Mouse (Mus musculus): Measurements from ENCODE around the gene Srsf9.
"Not testable (repeated sequence)": the region's sequence is repeated elsewhere in the genome, so short reads cannot be mapped to it uniquely, and the experiment has no call there.

Gene Srsf9

GRCm38 (mm10) chr5:115326875-115327609 is at the start of gene Srsf9:
TSS of gene Srsf9 (plus strand) at chr5:115327177.
- DNase-seq: peak; percentile 92

GRCm38 (mm10) chr5:115278053-115278452 is 48.9 kb upstream of the Srsf9 start:
- DNase-seq: no peak

GRCm38 (mm10) chr5:115278785-115279184 is 48.2 kb upstream of the Srsf9 start:
- DNase-seq: no peak

GRCm38 (mm10) chr5:115279226-115280049 is 47.5 kb upstream of the Srsf9 start, which contains the start of gene Coq5:
TSS of gene Coq5 (plus strand) at chr5:115279666.
- DNase-seq: peak; percentile 70 to 74

- peak in 1 of 2 experiments; percentile 47 for DNase-seq
Measured at GRCm38 (mm10) chr5:115280050-115280687, 46.8 kb upstream of the Srsf9 start.

GRCm38 (mm10) chr5:115284735-115285134 is 42.2 kb upstream of the Srsf9 start:
- no peak for DNase-seq

GRCm38 (mm10) chr5:115294173-115294572 is 32.8 kb upstream of the Srsf9 start:
- no peak for DNase-seq

GRCm38 (mm10) chr5:115296347-115296746 is 30.6 kb upstream of the Srsf9 start:
- DNase-seq: no peak

GRCm38 (mm10) chr5:115300035-115300744 is 26.8 kb upstream of the Srsf9 start:
- DNase-seq: peak in 1 of 2 experiments; percentile 70

GRCm38 (mm10) chr5:115300792-115301614 is 26.0 kb upstream of the Srsf9 start, which contains the start of gene Dynll1:
TSS of gene Dynll1 (minus strand) at chr5:115300999.
- peak; percentile 97 to 99 for DNase-seq

- no peak for DNase-seq
Measured at GRCm38 (mm10) chr5:115301615-115302014, 25.4 kb upstream of the Srsf9 start.

GRCm38 (mm10) chr5:115302190-115302589 is 24.8 kb upstream of the Srsf9 start:
- DNase-seq: not testable (repeated sequence)

GRCm38 (mm10) chr5:115312354-115312753 is 14.6 kb upstream of the Srsf9 start:
- DNase-seq: no peak

GRCm38 (mm10) chr5:115312816-115313667 is 13.9 kb upstream of the Srsf9 start:
- no peak for DNase-seq

GRCm38 (mm10) chr5:115313668-115313943 is 13.4 kb upstream of the Srsf9 start:
- DNase-seq: no peak

GRCm38 (mm10) chr5:115316968-115317644 is 9.9 kb upstream of the Srsf9 start:
- no peak for DNase-seq

GRCm38 (mm10) chr5:115317645-115318328 is 9.2 kb upstream of the Srsf9 start:
- DNase-seq: peak; percentile 37 to 61

- peak in 1 of 2 experiments; percentile 43 for DNase-seq
Measured at GRCm38 (mm10) chr5:115319004-115319940, 7.7 kb upstream of the Srsf9 start.
